Mouse (Mus musculus) megakaryocyte progenitor cell, adult 5-6 weeks (primary cell): Measurements from ENCODE around the gene Ephb1. TPM values are rescaled to one million over a fixed set of nuclear protein-coding genes. Genes with fewer than 3 reads are reported as not detected.

Experiments
- ATAC-seq: replicated peaks from 2 replicates; pipeline ENCODE4 v1.8.0; 2016; ENCODE audit warnings: mild to moderate bottlenecking, moderate TSS enrichment, inconsistent platforms; ENCODE audit not compliant: poor library complexity
- total RNA-seq, 2 experiments: library from RNA; stranded (forward) in 1 of 2; stranded (reverse) in 1 of 2; fragments of 157-497, 149-512 nt in 1 of 2; fragments of 200-1000 nt in 1 of 2; gene quantifications; 2 replicates each; pipeline versions ENCODE4 v1.2.3 to v1.2.4; 2015 to 2017

Ephb1 gene
- total RNA-seq, 2 experiments from 2014 or later = not detected

DNA sequence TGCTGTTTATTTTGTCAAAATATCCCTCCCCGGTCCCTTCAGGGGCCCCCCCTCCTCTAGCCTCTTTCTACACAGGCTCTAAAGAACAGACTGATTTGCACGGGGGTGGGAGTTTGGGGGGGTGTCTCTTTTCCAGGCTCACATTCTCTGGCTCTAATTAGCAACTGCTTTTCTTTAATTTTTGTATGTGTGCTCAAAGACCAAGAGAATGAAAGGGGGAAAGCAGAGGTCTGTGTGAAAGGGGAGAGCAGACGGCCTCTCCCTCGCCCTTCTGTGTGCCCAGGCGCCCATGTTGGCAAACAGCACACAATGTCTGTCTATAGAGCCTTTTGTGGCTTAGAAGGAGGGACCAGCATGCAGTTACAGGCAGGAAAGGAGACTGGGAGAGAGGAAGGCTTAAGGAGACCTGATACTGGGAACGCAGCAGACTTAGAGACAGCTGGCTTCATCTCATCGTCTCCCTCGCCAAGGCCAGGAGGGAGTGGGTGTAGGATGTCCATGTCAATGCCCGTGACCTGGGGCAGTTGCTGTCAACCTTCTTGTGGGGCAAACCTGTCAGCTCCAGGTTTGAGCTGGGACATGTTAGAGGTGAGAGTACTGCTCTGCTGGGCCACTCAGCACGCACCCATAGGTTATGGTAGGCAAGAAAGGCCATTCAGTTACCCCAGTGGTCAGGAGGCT is 172.5 kb downstream of the Ephb1 start:
- no peak for ATAC-seq

DNA sequence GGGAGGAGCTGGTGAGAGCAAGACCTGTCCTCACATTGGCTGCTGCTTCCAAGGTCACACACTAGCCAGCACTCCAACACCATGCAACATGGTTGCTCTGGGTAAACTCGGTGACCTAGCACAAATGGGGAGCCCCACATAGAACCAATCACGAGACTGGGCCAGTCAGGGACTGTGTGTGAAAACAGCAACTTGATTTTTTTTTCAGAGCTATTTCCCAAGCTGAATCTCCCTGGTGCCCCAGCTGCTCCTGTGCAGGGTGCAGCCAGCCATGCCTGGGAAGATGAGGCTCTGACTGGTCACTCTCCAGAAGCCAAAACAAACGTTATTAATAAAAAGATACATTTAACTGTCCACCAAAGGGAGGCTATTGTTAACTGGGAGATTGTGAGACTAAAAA is 173.2 kb downstream of the Ephb1 start:
- no peak for ATAC-seq

DNA sequence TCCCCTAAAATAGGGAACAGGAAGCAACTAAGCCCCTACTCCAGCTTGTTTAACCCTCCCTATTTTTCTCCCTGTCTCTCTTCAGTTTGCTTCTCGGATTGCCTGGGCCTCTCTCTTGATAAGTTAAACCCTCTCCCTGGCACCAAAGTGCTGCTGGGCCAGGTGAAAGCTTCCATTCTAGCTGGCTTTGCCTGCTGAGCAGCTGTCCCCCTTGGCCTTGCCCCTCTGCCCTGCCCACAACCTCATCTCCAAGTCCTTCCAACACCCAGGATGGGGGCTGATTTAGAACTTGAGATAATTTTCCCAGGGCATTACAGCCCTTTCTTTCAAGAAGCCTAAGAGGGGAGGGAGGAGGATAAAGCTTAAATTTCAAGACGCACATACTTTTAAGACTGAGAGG is 174.0 kb downstream of the Ephb1 start:
- no peak for ATAC-seq

DNA sequence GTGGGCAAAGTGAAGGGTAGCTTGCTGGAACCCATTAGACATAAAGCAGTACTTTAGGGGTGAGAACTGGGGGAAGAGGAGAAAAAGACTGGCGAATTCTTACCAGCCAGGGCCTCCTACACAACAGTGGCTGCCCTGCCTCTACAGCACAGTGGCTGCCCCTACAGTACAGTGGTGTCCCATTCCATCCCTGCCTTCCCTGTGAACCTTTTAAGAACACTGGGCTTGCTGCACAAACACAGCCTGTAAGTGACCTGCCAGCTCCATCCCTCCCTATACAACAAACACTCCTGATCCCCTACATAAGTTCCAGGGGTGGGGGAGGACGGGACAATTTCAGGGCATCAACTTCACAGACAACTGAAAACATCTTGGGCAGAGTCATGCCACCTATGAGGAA is 174.4 kb downstream of the Ephb1 start:
- ATAC-seq = no peak

DNA sequence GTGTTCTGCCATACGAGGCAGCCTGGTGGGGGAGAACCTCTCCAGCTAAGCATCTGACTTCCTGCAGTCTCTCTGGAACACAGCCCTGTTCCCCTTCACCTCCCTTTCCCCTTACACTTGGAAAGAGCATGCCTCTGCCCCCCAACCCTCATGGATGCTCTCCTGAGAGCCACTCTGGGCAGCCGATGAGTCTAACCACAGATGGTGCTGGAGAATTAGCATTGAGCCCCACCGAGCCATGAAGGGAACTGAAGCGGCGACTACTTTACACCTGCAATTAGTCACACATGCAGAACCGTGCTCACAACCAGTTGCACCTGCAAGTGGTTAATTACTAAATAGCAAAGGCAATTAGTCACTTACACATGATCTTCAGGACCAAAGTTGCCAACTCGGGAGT is 184.8 kb downstream of the Ephb1 start:
- ATAC-seq = no peak

DNA sequence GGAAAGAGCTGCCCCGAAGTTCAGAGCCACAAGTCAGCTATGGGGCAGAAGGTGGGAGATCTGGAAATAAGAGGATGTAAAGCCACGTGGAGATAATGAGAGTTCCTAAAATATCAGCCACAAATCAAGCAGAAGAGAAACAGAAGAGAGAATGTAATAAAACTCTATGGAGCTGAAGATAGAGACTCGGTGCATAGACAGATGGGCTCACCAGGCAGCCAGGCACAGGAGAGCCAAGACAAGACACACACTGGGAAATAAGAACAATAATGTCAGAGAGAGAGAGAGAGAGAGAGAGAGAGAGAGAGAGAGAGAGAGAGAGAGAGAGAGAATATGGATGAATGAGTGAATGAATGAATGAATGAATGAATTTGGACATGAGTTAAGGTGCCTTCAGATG is 198.6 kb downstream of the Ephb1 start:
- ATAC-seq = no peak

DNA sequence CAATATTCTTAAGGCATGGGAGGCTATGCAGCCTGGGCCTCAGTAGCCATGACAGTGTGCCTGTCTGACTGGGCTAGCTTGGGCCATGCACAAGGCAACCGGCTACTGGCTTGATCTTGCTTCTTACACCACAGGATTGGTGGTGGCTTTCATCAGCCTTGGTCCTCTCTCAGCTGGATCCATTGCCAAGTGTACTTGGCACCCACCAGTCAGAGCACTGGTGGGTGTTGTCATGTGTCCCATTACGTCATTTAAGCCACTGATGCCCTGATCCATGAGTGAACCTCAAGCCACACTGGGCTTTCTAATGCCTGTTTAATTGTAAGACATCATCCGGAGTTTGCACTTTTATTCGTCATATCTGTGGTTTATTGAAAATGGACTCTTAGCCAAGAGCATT is 215.3 kb downstream of the Ephb1 start:
- ATAC-seq = no peak

DNA sequence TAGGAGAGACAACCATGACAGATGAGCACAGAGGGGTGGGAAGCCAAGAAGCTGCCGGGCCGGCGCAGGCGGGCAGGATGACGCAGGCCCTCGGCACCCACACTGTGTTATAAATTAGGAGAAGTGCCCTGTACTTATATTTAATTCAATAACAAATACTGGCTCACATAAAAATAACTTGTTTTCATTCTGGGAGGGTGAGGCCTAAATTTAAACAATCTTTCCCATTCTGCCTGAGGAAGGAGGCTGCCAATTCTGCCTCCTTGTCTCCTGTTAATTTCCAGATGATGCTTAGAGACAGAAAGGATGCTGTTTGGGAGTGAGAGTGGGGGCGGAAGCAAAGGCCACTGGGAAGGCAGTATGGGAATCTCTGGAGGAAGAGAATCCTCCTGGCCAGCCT is 215.8 kb downstream of the Ephb1 start:
- ATAC-seq = no peak

DNA sequence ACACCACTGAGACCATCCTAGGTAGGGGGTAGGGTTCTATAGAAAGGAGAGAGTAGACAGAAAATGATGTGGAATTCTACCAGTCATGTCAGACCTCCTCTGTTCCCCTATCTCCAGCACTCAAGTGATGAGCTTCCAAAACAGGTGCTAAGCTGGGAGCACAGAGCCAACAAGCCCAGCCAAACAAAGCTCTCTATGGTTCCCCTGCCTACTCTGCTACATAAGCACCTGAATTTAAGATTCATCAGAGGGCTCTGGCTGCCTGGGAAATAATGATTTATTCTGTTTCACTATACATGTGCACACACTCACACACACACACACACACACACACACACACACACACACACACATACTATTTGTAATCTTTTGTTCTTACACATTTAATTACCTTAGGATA is 216.3 kb downstream of the Ephb1 start:
- no peak for ATAC-seq

DNA sequence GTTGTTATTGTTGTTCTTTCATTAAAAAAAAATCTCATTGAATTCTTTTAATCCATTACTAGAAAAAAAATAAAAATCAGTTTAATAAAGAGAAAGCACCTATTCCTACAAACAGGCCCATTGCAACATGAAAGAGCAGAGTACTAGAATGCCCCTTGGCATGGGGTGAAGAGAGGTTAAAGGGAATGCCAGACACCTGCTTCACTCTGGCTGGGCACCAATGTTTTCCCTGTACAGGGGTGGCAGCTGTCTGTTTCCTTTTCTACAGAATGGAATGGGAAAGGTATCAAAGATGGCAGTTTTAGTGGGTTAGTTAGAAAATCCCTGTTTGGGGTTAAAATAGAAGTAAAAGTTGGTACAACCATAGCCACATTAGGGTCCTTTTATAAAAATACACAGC is 224.0 kb downstream of the Ephb1 start:
- no peak for ATAC-seq

DNA sequence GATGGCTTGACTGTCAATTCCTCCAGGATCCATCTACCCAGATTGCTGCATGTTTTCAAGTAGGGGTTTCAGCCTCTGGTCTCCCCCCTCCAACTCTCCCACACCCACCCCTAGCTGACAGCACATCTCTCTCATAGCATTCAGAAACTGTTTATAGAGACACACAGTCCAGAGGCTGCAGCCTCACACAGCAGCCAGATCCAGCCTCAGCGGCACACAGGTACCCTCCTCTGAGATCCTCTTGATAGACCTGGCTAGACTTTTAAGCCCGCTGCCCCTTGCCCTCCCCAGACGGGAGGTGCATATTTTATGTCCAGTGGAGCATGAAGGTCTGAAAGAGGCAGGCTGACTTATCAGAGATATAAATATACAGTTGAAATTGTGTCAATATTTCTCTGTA is 228.0 kb downstream of the Ephb1 start:
- ATAC-seq = no peak

DNA sequence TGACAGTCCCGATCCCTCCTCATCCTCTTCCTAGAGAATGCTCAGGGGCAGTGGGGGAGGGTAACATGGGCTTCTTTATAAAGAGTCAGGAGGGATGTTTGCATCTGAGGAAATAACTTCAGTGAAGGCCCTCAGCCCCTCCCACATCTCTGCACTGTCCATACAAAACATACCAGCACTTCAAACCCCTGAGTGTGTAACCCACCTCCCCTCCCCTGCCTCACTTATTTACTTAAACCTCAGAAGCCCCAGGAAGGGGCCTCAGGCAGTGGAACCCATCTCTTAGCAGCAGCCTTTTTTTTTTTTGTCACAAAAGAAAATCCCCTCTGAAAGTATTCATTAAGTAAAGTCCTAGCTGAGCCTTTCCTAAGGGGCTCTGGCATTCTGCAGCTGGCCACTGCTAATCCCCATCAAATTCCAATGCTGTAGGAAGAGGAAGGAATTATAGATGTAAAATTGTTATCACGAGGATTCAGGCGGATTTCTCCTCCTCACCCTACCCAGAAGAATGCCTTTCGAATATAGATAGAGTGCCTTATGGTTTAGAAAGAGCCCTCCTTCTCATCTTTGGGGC is 231.5 kb downstream of the Ephb1 start:
- no peak for ATAC-seq

DNA sequence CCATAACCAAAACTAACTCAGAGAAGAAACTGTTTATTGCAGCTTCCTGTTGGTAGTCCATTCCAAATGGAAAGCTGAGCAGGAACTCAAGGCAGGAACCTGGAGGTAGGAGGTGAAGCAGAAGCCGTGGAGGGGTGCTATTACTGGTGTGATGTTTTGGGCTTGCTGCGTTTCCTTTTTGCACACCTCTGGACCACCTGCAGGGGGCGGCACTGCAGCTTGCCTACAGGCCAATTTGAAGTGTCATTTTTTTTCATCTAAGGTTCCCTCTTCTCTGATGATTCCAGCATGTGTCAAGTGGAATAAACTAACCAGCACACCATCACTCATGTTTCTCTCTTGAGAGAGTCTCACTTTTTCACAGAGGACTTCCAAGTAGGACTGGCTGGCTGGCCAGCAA is 235.1 kb downstream of the Ephb1 start:
- no peak for ATAC-seq

DNA sequence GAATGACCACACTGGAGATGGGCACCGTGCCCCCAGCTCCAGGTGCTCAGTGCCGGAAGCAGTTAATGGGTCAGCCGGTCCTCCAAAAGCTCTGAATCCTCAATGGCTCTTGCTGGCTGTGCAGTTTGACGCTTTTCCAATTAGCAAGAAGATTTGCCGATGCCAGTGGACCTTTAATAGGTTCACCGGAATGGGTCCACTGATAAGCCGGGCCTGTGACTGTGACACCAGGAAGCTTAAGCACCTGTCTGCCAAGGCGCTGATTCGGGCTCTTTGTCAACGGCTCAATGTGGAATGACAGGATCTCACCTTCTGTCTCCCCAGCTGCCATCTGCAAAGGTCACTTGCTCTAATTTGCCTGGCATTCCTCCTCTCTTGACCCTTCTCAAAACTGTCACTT is 239.2 kb downstream of the Ephb1 start:
- no peak for ATAC-seq

DNA sequence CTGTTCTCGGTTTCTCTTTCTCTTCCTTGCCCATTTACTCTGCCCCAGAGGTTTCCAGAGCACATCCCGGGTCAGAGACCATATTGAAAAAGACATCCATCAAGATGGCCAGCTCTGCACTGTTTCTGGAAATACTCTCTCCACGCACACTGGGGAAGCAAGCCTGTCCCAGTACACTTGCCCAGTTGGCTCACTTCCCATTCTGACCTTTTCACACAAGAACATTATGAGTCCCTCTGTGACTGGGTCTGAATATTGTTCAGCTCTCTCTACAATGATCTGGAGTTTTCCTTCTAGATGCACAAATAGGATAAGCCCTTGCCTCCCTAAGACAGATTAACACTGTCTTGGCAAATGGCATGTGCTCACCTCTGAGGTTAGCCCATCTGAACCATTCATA is 243.0 kb downstream of the Ephb1 start:
- ATAC-seq = no peak

DNA sequence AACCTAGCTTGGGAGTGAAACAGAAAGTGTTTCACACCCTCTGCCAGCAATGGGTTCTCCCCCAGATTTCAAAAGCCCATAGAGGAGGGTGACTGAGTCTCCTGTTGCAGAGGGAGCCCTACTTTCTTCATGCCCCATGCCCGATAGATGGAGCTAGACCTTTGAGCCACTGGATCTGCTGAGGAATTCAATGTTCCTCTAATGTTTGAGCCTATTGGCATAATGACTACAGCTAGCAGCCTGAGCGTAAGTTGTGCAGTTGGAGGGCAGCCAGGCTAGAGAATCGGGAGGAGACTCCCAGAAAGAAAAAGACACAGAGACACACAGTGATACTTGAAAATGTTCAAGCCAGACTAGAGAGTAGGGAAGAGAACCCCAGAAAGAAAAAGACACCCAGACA is 246.5 kb downstream of the Ephb1 start:
- ATAC-seq = no peak

DNA sequence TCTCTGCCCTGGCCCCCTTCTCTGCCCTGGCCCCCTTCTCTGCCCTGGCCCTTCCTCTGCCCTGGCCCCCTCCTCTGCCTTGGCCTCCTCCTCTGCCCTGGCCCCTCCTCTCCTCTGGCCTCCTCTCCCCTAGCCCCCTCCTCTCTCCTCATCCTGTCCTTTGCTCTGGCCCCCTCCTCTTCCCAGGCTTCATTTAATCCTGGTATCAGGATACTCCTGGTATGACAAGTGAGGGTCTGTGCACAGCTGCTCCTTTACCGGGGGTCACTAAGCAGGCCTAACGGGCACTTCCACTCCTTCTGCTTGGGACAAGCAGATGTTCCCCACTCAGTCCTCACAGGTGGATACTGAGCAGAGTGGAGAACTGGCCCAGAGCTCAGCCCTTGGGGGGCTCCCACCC is 247.3 kb downstream of the Ephb1 start:
- ATAC-seq = no peak

DNA sequence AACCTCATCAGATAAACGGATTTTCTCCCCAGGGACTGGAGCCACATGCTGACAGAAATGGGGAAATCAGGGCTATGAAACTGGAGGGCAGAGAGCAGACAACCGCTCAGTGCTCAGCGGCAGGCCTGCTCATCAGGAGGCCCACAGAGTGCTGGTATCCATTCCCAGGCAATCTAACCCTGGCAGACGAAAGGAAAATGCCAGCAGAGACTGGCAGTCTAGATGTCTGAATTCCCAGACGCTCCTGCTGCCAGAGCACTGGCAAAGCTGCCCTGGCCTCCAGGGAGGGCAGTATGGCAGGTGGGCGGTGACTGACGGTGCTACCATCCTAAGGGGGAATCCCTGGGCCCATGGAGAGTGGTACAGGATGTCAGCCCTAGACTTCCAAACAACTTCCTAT is 257.7 kb downstream of the Ephb1 start:
- ATAC-seq = no peak

DNA sequence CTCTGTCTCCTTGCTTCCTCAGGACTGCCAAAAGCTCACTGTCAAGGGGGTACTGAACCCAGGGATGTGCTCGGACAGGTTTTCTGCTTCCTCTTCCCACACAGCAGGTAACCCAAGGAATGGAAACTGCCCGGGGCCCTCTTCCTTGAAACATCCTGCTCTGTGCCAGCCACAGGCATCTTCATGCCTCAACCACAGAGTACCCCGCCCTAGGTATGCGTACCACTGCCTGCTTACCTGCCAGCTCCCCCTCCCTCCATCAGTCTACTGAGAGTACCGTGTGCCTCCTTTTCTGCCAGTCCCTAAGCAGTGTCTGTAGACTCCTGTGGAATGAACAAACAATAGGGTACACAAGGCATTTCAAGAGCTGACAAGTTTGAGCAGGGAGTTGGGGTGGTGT is 265.9 kb downstream of the Ephb1 start:
- ATAC-seq = no peak

DNA sequence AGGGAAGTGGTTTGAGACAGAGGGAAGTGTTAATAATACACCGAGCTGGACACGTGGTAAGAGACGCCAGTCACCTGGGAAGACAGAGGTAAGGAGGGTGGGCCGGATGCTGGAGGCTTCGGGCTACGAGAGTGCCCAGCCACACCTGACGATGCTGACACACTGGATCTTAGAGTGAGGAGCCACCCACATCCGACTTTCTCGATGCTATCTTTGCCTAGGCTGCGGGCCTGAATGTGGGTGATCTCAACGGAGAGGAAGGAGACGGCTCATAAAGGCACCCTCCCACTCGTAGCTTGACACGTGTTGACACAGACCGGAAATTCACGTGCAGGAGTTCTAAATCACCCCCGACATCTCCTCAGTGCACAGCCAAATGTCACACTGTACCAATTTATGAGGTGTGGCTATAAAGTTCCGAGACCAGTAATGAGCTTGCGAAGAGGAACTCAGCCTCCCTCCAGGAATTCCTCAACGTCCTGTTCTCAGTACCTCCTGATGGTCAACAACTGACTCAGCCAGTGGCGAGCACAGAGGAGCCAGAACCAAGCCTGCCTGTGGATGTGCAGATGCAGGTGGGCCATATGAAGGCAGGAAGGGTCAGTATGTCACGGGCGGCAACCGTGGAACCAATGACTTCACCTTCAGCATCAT is 268.3 kb downstream of the Ephb1 start:
- ATAC-seq = no peak

DNA sequence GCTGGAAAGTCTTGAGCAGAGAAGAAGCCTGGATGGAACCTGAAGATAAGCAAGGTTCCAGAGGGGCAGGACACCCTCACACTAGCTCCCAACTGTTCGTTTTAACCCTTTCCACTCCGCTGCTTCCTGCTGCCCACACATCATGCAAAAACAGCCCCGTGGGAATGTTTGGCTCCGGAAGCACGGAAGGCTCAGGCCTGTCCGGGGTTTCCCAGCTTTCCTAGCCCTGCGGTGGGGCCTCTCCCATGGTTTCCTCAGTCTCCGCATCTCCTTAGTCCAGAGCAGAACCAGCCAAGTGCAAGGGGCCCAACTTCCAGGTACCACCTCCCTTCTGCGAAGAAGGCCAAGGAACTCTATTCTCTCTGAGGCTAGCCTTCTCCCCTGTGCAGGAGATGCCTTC is 269.0 kb downstream of the Ephb1 start:
- ATAC-seq = no peak

DNA sequence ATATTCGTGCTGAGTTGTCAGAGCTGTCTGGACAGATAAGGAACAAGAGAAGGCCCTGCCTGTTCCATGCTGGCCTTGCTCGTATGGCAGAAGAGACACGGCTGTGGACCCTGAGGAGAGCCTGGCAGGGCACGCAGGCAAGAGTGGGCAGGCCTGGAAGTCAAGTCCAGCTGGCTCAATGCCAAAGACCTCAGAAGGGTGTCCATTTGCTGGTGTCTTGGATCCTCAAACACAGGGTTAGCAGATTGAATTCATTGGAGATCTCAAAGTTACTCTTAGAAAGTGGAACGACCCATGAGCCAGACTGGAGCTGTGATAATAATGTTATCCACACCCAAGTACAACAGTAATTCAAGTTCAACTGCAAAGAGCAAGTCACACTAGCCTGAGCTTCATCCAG is 273.6 kb downstream of the Ephb1 start:
- no peak for ATAC-seq

DNA sequence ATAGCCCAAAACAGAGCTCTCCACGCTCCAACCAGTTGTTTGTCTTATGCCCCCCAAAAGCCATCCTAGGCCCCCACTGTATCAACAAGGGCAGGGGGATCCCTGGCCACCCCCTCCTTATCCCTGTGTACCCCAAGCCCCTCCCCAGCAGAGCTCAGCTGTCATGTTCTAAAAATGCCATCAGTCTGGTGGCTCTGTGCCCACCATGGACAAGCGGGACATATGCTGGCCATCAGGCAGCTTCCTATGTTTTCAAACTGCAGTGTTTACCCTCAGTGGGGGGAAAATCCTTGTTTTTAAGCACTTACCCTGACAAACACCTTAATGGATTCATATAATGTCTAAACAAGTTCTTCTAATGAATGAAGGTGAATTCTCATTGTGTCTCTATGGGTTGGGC is 275.3 kb downstream of the Ephb1 start:
- no peak for ATAC-seq
